Mouse (Mus musculus) kidney, embryonic 15.5 days (tissue): ENCODE measurements around the gene Sdr42e1. TPM values are rescaled to one million over a fixed set of nuclear protein-coding genes. Genes with fewer than 3 reads are reported as not detected.
A peak's percentile ranks its signal among the peaks of the same experiment; 100 is the strongest.

Source experiments
- ATAC-seq: fragments of 200-750 bp; cut with Nextera tagmentation; replicated peaks from 2 replicates; pipeline ENCODE4 v1.8.0; 2017; ENCODE audit warnings: moderate TSS enrichment; ENCODE audit not compliant: low FRiP score
- H3K27ac ChIP-seq: fragments of 300-500 bp; sonication (generic); 2 replicates; pipeline ENCODE4 v1.5.1; 2015; ENCODE audit warnings: mild to moderate bottlenecking, inconsistent platforms
- H3K27me3 ChIP-seq: fragments of 300-500 bp; sonication (generic); 2 replicates; pipeline ENCODE4 v1.6.1; 2015; ENCODE audit warnings: inconsistent platforms
- H3K36me3 ChIP-seq: fragments of 300-500 bp; sonication (generic); 2 replicates; pipeline ENCODE4 v1.6.1; 2015; ENCODE audit warnings: inconsistent platforms
- H3K4me1 ChIP-seq: fragments of 300-500 bp; sonication (generic); 2 replicates; pipeline ENCODE4 v1.6.1; 2015; ENCODE audit warnings: inconsistent platforms
- H3K4me2 ChIP-seq: fragments of 300-500 bp; sonication (generic); 2 replicates; pipeline ENCODE4 v1.6.1; 2015; ENCODE audit warnings: moderate library complexity, mild to moderate bottlenecking, inconsistent platforms
- H3K4me3 ChIP-seq: fragments of 300-500 bp; sonication (generic); replicated peaks from 2 replicates; pipeline ENCODE4 v1.5.1; 2015; ENCODE audit warnings: mild to moderate bottlenecking, inconsistent platforms
- H3K9ac ChIP-seq: fragments of 300-500 bp; sonication (generic); 2 replicates; pipeline ENCODE4 v1.6.1; 2015; ENCODE audit warnings: mild to moderate bottlenecking, inconsistent platforms
- H3K9me3 ChIP-seq: fragments of 300-500 bp; sonication (generic); replicated peaks from 2 replicates; pipeline ENCODE4 v1.6.1; 2016; ENCODE audit warnings: inconsistent platforms
- WGBS: fragments of 180-500 bp; shearing (Covaris S2); methylation state at CpG from one replicate; pipeline ENCODE4 v1.1.7; 2015; ENCODE audit warnings: mixed read lengths; 5-methylcytosine and 5-hydroxymethylcytosine counted together
- polyA plus RNA-seq: library from polyadenylated mRNA; unstranded; fragments of >200 nt; fragmentation: Nextera tagmentation; extraction: Ambion mirVana; gene quantifications from 2 replicates; pipeline ENCODE4 v1.2.1, GENCODE M21; 2015

Sdr42e1 gene
- polyA plus RNA-seq, 1 experiment from 2014 or later: 2.1 TPM

- 79% methylated on average over 7 of the region's 7 CpGs for WGBS
- Histone ChIP-seq H3K9ac (no peak overlapping the region), H3K4me1 (peaks cover 15% of the 10 kb centered on the region; the same call in 1 of the 2 replicates)
These were observed 14.4 kb upstream of the Sdr42e1 start for GRCm38 (mm10) chr8:117687890-117688289.

GRCm38 (mm10) chr8:117684504-117684903, 11.0 kb upstream of the Sdr42e1 start:
- Histone ChIP-seq H3K36me3 (no peaks in the 10 kb centered on the region), H3K9ac (no peak overlapping the region), H3K9me3 (no peaks in the 10 kb centered on the region), H3K4me1 (peaks cover 15% of the 10 kb centered on the region; the same call in 1 of the 2 replicates), H3K27me3 (peaks cover 7% of the 10 kb centered on the region; the same call in 1 of the 2 replicates), H3K4me3 (no peak overlapping the region), H3K27ac (no peak overlapping the region), H3K4me2 (0 out of 2 replicates have a peak overlapping the region, but pooled peaks have one; percentile 15)
- no peak for ATAC-seq
- 6% methylated on average over 11 of the region's 11 CpGs for WGBS

More at GRCm38 (mm10) chr8:117687890-117688289, 14.4 kb upstream of the Sdr42e1 start:
- Histone ChIP-seq H3K4me2 (no peak overlapping the region), H3K4me3 (no peak overlapping the region), H3K36me3 (no peaks in the 10 kb centered on the region), H3K27ac (no peak overlapping the region), H3K9me3 (no peaks in the 10 kb centered on the region), H3K27me3 (peaks cover 7% of the 10 kb centered on the region; the same call in 1 of the 2 replicates)
- no peak for ATAC-seq

- Histone ChIP-seq H3K9ac (no peak overlapping the region), H3K27me3 (peaks cover 7% of the 10 kb centered on the region; the same call in 1 of the 2 replicates), H3K4me3 (no peak overlapping the region), H3K4me1 (peaks cover 15% of the 10 kb centered on the region; the same call in 1 of the 2 replicates), H3K27ac (no peak overlapping the region), H3K9me3 (no peaks in the 10 kb centered on the region), H3K4me2 (0 out of 2 replicates have a peak overlapping the region, but pooled peaks have one; percentile 15), H3K36me3 (no peaks in the 10 kb centered on the region)
- ATAC-seq: no peak
- 31% methylated on average over 10 of the region's 10 CpGs for WGBS
These were observed 10.5 kb upstream of the Sdr42e1 start for GRCm38 (mm10) chr8:117683925-117684472.

- Histone ChIP-seq H3K9me3 (no peaks in the 10 kb centered on the region), H3K4me1 (peaks cover 6% of the 10 kb centered on the region; the same call in 1 of the 2 replicates), H3K36me3 (no peaks in the 10 kb centered on the region), H3K27me3 (no peaks in the 10 kb centered on the region), H3K9ac (no peak overlapping the region), H3K4me2 (no peak overlapping the region), H3K4me3 (no peak overlapping the region), H3K27ac (no peak overlapping the region)
- no peak for ATAC-seq
- 76% methylated on average over 4 of the region's 4 CpGs for WGBS
These were observed 5.2 kb upstream of the Sdr42e1 start for GRCm38 (mm10) chr8:117678650-117679049.

GRCm38 (mm10) chr8:117677011-117677410, 3.5 kb upstream of the Sdr42e1 start:
- Histone ChIP-seq H3K4me2 (no peak overlapping the region), H3K9ac (no peak overlapping the region), H3K9me3 (no peaks in the 10 kb centered on the region), H3K27me3 (no peaks in the 10 kb centered on the region), H3K4me3 (no peak overlapping the region), H3K4me1 (0 out of 2 replicates have a peak, but pooled peaks cover 8% of the 10 kb centered on the region), H3K27ac (no peak overlapping the region), H3K36me3 (no peaks in the 10 kb centered on the region)
- 68% methylated on average over 8 of the region's 8 CpGs for WGBS
- no peak for ATAC-seq

GRCm38 (mm10) chr8:117676460-117676859, 3.0 kb upstream of the Sdr42e1 start:
- no peaks in the 10 kb centered on the region for H3K36me3 ChIP-seq
- no peak overlapping the region for H3K9ac ChIP-seq
- no peaks in the 10 kb centered on the region for H3K27me3 ChIP-seq
- H3K4me1 ChIP-seq: 0 out of 2 replicates have a peak, but pooled peaks cover 8% of the 10 kb centered on the region
- H3K27ac ChIP-seq: no peak overlapping the region
- WGBS: 73% methylated on average over 9 of the region's 9 CpGs
- ATAC-seq: no peak
- H3K9me3 ChIP-seq: no peaks in the 10 kb centered on the region
- no peak overlapping the region for H3K4me3 ChIP-seq
- no peak overlapping the region for H3K4me2 ChIP-seq

- Histone ChIP-seq H3K4me2 (no peak overlapping the region), H3K27ac (no peak overlapping the region), H3K36me3 (no peaks in the 10 kb centered on the region), H3K4me3 (no peak overlapping the region), H3K9me3 (no peaks in the 10 kb centered on the region), H3K9ac (no peak overlapping the region), H3K4me1 (peaks cover 17% of the 10 kb centered on the region; the same call in 1 of the 2 replicates), H3K27me3 (peaks cover 6% of the 10 kb centered on the region; the same call in 1 of the 2 replicates)
- 79% methylated on average over 5 of the region's 5 CpGs for WGBS
- ATAC-seq: no peak
These were observed 1.7 kb upstream of the Sdr42e1 start for GRCm38 (mm10) chr8:117675171-117675570.

- Histone ChIP-seq H3K4me1 (peaks cover 19% of the 10 kb centered on the region; the same call in 1 of the 2 replicates), H3K9ac (no peak overlapping the region), H3K27ac (no peak overlapping the region), H3K36me3 (no peaks in the 10 kb centered on the region), H3K27me3 (peaks cover 21% of the 10 kb centered on the region), H3K4me3 (no peak overlapping the region), H3K9me3 (no peaks in the 10 kb centered on the region), H3K4me2 (no peak overlapping the region)
- 87% methylated on average over 3 of the region's 3 CpGs for WGBS
- no peak for ATAC-seq
These were observed 931 bp downstream of the Sdr42e1 start for GRCm38 (mm10) chr8:117672558-117672957.

GRCm38 (mm10) chr8:117670461-117670860, 3.0 kb downstream of the Sdr42e1 start:
- Histone ChIP-seq H3K27ac (no peak overlapping the region), H3K4me3 (no peak overlapping the region), H3K9me3 (no peaks in the 10 kb centered on the region), H3K4me1 (peaks cover 19% of the 10 kb centered on the region; the same call in 1 of the 2 replicates), H3K36me3 (no peaks in the 10 kb centered on the region), H3K27me3 (peaks cover 21% of the 10 kb centered on the region), H3K4me2 (peak overlapping the region; percentile 27), H3K9ac (no peak overlapping the region)
- no peak; the same call in 1 of the 2 replicates for ATAC-seq
- 2% methylated on average over 11 of the region's 11 CpGs for WGBS

- H3K27ac ChIP-seq: no peak overlapping the region
- no peaks in the 10 kb centered on the region for H3K36me3 ChIP-seq
- no peak overlapping the region for H3K4me2 ChIP-seq
- WGBS: 77% methylated on average over 13 of the region's 13 CpGs
- peaks cover 21% of the 10 kb centered on the region for H3K27me3 ChIP-seq
- H3K4me3 ChIP-seq: no peak overlapping the region
- H3K4me1 ChIP-seq: peaks cover 10% of the 10 kb centered on the region; the same call in 1 of the 2 replicates
- no peaks in the 10 kb centered on the region for H3K9me3 ChIP-seq
- no peak overlapping the region for H3K9ac ChIP-seq
- ATAC-seq: no peak
These were observed 6.0 kb downstream of the Sdr42e1 start for GRCm38 (mm10) chr8:117667349-117668124.

GRCm38 (mm10) chr8:117660358-117661031, 13.0 kb downstream of the Sdr42e1 start:
- Histone ChIP-seq H3K9me3 (no peaks in the 10 kb centered on the region), H3K27ac (no peak overlapping the region), H3K4me2 (0 out of 2 replicates have a peak overlapping the region, but pooled peaks have one; percentile 29), H3K4me1 (peaks cover 8% of the 10 kb centered on the region), H3K4me3 (no peak overlapping the region), H3K9ac (no peak overlapping the region), H3K27me3 (no peaks in the 10 kb centered on the region), H3K36me3 (no peaks in the 10 kb centered on the region)
- 24% methylated on average over 11 of the region's 11 CpGs for WGBS
- ATAC-seq: 0 out of 2 replicates have a peak, but pooled peaks have one; percentile 25
